Mouse (Mus musculus): ENCODE results near the gene Tbc1d2. TPM values are rescaled to one million over a fixed set of nuclear protein-coding genes. Genes with fewer than 3 reads are reported as not detected.

Tbc1d2 gene
- 0.46 and 0.56 TPM in 2 replicates for polyA plus RNA-seq (2015; fragmentation: Nextera tagmentation; extraction: Ambion mirVana)

DNA sequence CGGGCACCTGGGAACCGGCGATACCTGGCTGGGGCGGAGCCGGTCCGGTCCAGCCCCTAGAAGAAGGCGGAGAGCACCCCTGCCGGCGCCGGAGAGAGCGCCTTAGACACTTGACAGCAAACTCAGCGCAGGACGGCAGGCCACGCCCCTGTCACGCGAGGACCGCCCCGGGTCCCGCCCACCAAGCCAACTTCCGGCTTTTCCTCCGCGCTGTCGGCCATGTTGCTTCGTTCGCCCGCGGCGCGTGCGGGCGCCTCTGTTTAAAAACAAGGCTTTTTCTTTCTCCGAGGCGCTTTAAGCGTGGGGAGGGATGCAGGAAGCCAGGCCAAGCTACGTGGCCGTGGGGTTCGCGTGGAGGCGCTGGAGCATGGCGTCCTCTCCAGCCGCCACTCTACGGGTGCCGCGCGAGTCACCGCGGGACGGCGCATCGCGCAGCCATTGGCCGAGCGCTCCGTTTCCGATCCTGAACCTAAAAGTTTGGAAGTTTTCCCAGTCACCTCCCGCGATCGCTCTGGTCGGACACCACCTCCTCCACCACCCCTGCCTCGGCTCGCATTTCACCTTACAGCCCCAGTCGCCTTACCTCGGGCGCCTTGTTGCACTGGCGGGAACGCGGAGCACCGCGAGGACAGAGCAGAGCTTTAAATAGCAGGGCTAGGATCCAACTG, at the start of gene Tbc1d2:
Gene Tbc1d2, minus strand, starts transcription at position 124 of the 668 bp plus-strand sequence.
- DNase-seq = peak; percentile 90
- Histone ChIP-seq H3K27me3 (peaks cover 53% of the 10 kb centered on the region), H3K4me3 (replicated peaks) (peak within 1 kb of the TSS; percentile 68), H3K27ac (peak within 1 kb of the TSS; percentile 58), H3K9me3 (replicated peaks) (no peaks in the 10 kb centered on the region), H3K36me3 (no peaks in the 10 kb centered on the region), H3K4me1 (replicated peaks) (peaks cover 17% of the 10 kb centered on the region), H3K4me2 (peak within 1 kb of the TSS; percentile 95), H3K9ac (peak within 1 kb of the TSS; percentile 69)
- WGBS (ENCODE audit: insufficient replicate concordance) = under 1% methylated on average over 69 of the region's 69 CpGs
- peak; percentile 96 for ATAC-seq (ENCODE audit: low read depth)

DNA sequence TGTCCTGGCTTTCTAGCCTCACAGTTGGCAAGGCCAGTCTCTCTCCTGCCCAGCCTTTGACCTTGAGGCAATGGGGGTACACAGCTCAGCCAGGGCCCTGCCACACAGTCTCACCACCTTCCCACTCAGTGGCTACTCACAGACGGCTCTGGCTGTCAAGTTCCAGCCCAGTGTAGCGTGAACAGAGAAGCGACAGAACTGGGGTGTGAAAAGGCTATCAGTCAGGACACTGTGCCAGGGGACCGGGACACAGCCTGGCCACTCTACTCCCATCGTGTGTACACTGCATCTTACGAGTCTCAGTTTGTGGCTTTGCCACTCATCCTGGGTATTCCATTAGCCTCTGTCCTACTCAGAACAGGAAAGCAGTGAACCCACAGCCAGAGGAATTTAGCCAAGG, 46.5 kb upstream of the Tbc1d2 start:
- no peaks in the 10 kb centered on the region for H3K27me3 ChIP-seq
- DNase-seq = no peak
- H3K4me2 ChIP-seq = no peak overlapping the region

DNA sequence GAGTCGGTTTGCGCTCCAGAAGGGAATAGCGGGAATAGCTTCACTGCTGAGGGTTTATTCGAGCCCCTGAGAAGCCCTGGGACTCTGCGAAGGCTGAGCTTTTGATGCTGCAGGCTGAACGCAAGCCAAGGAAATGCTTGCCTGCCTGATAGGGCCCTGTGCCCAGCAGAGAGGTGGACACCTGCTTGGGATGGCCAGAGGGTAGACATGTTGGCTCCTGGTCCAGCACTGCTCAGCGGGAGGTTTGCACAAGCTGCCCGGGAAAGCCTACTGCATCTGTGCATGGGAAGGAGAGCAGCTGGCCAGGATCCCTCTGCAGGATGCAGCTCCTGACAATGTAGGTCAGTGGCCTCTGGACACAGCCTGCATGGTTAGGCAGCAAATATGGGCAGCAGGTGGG, 40.6 kb upstream of the Tbc1d2 start:
- Histone ChIP-seq H3K27me3 (no peaks in the 10 kb centered on the region), H3K36me3 (no peaks in the 10 kb centered on the region), H3K9ac (no peak overlapping the region), H3K9me3 (replicated peaks) (peaks cover 4% of the 10 kb centered on the region; the same call in 1 of the 2 replicates), H3K27ac (no peak overlapping the region), H3K4me1 (replicated peaks) (no peaks in the 10 kb centered on the region), H3K4me2 (no peak overlapping the region), H3K4me3 (replicated peaks) (no peak overlapping the region)
- 73% methylated on average over 8 of the region's 8 CpGs for WGBS (ENCODE audit: insufficient replicate concordance)
- ATAC-seq (ENCODE audit: low read depth) (no peak), DNase-seq (no peak)

More for the DNA sequence above, 46.5 kb upstream of the Tbc1d2 start:
- no peak for ATAC-seq (ENCODE audit: low read depth)
- Histone ChIP-seq H3K9ac (no peak overlapping the region), H3K36me3 (no peaks in the 10 kb centered on the region), H3K4me3 (replicated peaks) (no peak overlapping the region), H3K4me1 (replicated peaks) (no peaks in the 10 kb centered on the region), H3K9me3 (replicated peaks) (peaks cover under 1% of the 10 kb centered on the region; the same call in 1 of the 2 replicates), H3K27ac (no peak overlapping the region)
- WGBS (ENCODE audit: insufficient replicate concordance) = 69% methylated on average over 6 of the region's 6 CpGs

DNA sequence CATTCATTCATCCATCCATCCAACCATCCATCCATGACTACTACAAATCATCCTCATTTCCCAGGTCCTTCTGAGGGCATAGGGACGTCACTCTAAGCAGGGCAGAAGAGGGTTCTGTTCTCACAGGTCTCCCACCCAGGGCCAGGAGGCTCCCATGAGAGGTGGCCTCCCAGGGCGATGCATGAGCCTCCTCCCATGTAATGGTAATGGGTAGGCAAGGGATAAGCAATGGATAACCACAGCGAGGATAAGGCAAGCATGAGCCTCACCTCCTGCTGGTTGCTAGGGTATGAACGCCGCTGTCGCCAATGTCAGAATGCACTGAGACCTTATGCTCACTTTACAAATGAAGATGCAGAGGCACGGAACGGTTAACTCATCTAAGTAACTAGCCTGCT, 40.0 kb upstream of the Tbc1d2 start:
- Histone ChIP-seq H3K36me3 (no peaks in the 10 kb centered on the region), H3K27ac (no peak overlapping the region), H3K9ac (no peak overlapping the region), H3K4me1 (replicated peaks) (no peaks in the 10 kb centered on the region), H3K9me3 (replicated peaks) (peaks cover 4% of the 10 kb centered on the region; the same call in 1 of the 2 replicates), H3K4me3 (replicated peaks) (no peak overlapping the region), H3K27me3 (no peaks in the 10 kb centered on the region), H3K4me2 (no peak overlapping the region)
- DNase-seq (no peak), ATAC-seq (ENCODE audit: low read depth) (no peak)
- 66% methylated on average over 8 of the region's 8 CpGs for WGBS (ENCODE audit: insufficient replicate concordance)

DNA sequence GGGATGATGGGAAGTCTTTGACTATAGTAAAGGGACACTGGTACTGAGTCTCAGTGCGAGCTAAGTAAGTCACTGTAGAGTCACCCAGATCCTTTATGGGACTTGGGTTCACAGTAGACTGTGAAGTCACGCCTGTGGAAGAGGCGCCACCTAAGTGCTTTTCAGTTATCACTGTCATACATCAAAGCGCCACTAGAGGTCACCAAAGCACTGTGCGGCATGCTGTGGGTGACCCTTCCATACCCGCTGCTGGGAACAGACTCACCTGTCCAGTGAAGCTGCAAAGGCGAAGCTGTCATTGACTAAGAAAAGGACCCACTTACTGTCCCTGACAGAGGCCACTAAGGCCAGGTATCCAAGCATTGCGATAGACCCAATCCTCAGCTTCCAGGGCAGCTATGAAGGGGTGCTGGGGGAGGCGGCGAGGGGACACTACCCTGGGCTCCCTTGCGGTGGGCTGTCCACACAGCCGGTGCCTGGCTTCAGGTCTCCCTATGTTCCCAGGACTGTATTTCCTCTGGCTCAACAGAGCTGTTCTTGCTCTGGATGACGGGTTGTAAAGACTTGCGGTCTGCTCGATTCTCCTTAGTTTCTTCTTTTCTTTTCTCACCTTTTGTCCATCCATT, 39.5 kb upstream of the Tbc1d2 start:
- H3K9ac ChIP-seq = no peak overlapping the region
- H3K9me3 ChIP-seq (replicated peaks) = peaks cover 4% of the 10 kb centered on the region; the same call in 1 of the 2 replicates
- WGBS (ENCODE audit: insufficient replicate concordance) = 41% methylated on average over 15 of the region's 15 CpGs
- no peaks in the 10 kb centered on the region for H3K36me3 ChIP-seq
- H3K27me3 ChIP-seq = no peaks in the 10 kb centered on the region
- DNase-seq (peak; percentile 21), ATAC-seq (ENCODE audit: low read depth) (no peak)
- H3K4me3 ChIP-seq (replicated peaks) = no peak overlapping the region
- H3K4me1 ChIP-seq (replicated peaks) = no peaks in the 10 kb centered on the region
- no peak overlapping the region for H3K4me2 ChIP-seq
- H3K27ac ChIP-seq = no peak overlapping the region

DNA sequence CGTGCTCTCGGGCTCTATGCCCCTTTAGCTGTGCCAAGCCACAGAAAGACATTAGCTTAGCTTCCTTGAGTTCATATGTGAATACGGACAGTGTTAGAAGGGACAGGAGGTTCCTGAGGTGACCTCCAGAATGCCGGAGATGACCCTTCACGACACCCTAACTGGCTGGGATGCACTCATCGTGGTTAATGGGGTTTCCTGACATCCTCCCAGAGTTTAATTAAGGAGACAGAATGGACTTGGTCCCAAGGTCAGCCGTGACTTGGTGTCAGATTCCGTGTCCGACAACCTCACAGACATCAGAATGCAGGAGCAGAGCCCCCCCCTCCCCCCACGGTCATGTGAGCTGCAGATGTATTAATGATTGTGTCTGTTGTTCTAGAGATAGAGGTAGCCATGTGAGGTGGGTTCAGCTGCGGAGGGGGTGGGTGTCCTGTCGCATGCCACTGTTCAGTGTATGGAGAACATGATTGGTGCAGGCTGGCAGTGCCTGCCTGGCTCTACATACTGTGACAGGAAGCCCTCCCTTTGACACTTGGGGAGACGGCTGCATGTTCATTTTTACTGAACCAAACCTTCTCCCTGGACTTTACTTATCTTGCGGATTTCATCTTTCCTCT, 38.3 kb upstream of the Tbc1d2 start:
- H3K4me1 ChIP-seq (replicated peaks) = no peaks in the 10 kb centered on the region
- no peak overlapping the region for H3K27ac ChIP-seq
- no peaks in the 10 kb centered on the region for H3K27me3 ChIP-seq
- ATAC-seq (ENCODE audit: low read depth) = no peak
- H3K4me2 ChIP-seq = no peak overlapping the region
- 58% methylated on average over 14 of the region's 14 CpGs for WGBS (ENCODE audit: insufficient replicate concordance)
- peaks cover 4% of the 10 kb centered on the region; the same call in 1 of the 2 replicates for H3K9me3 ChIP-seq (replicated peaks)
- no peak overlapping the region for H3K4me3 ChIP-seq (replicated peaks)
- no peaks in the 10 kb centered on the region for H3K36me3 ChIP-seq
- no peak for DNase-seq
- H3K9ac ChIP-seq = no peak overlapping the region

DNA sequence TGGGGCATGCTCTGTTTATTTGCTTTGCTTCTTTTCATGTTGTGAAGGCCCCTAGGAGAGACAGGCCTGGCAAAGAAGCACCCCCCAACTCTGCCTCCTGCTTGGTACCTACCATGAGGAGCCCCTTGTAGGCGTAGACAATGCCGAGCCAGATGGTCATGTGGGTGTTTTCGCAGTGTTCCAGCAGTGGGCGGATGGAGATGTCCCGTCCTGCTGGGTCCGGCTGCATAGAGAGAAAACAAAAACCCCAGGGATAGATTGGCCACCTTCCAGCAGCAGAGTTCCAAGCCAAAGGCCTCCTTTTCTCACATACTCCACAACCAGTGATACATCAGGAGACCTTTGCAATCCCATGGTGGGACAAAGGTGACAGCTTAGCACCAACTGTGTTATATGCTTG, 34.2 kb upstream of the Tbc1d2 start:
- Histone ChIP-seq H3K9me3 (replicated peaks) (no peaks in the 10 kb centered on the region), H3K4me3 (replicated peaks) (no peak overlapping the region), H3K27me3 (no peaks in the 10 kb centered on the region), H3K4me2 (no peak overlapping the region), H3K36me3 (no peaks in the 10 kb centered on the region), H3K4me1 (replicated peaks) (no peaks in the 10 kb centered on the region), H3K27ac (no peak overlapping the region), H3K9ac (no peak overlapping the region)
- 79% methylated on average over 6 of the region's 6 CpGs for WGBS (ENCODE audit: insufficient replicate concordance)
- ATAC-seq (ENCODE audit: low read depth) (no peak), DNase-seq (no peak)

DNA sequence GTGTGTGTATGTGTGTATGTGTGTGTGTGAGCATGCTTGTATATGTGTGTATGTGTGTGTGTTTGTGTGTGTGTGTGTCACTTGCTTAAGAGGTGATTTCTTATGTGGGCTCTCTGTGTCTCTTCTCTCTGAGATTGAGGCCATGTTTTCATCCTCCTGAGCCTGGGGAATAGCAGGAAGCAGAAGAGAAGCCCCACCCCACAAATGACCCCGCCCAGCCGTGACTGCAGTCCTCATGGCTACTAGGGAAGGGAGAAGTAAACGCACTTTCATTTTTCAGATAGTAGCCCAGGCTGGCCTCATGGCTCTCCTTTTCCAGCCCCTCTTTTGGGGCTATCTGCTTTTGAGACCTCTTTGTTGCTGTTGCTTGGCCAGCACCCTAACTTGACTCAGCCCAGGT, 26.6 kb upstream of the Tbc1d2 start:
- H3K27me3 ChIP-seq = no peaks in the 10 kb centered on the region
- H3K27ac ChIP-seq = no peak overlapping the region
- H3K9ac ChIP-seq = no peak overlapping the region
- H3K9me3 ChIP-seq (replicated peaks) = no peaks in the 10 kb centered on the region
- DNase-seq (no peak), ATAC-seq (ENCODE audit: low read depth) (no peak)
- no peaks in the 10 kb centered on the region for H3K36me3 ChIP-seq
- 24% methylated on average over 3 of the region's 3 CpGs for WGBS (ENCODE audit: insufficient replicate concordance)
- peaks cover 19% of the 10 kb centered on the region for H3K4me1 ChIP-seq (replicated peaks)
- no peak overlapping the region for H3K4me3 ChIP-seq (replicated peaks)
- H3K4me2 ChIP-seq = no peak overlapping the region

DNA sequence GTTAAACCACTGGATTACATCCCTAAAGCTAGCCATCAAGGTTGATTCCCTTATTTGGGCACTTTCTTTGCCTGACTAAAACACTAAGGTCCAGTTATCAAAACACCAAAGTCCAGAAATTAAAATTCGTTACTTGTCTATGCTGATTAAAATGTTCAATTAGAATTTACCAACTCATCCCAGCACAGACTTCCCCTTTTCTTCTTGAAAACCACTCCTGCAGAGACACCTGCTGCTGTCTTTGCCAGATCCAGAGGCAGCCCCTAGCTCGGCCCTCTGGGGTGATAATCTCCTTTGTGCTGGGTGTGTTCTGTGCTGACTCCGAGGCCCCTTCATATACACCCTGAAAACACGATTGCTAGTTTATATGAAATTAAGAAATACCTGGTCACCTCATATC, 26.0 kb upstream of the Tbc1d2 start:
- ATAC-seq (ENCODE audit: low read depth) = no peak
- H3K4me2 ChIP-seq = no peak overlapping the region
- H3K4me1 ChIP-seq (replicated peaks) = peaks cover 19% of the 10 kb centered on the region
- no peaks in the 10 kb centered on the region for H3K9me3 ChIP-seq (replicated peaks)
- WGBS (ENCODE audit: insufficient replicate concordance) = 17% methylated on average over 4 of the region's 4 CpGs
- no peak overlapping the region for H3K9ac ChIP-seq
- H3K27ac ChIP-seq = no peak overlapping the region
- H3K27me3 ChIP-seq = no peaks in the 10 kb centered on the region
- H3K36me3 ChIP-seq = no peaks in the 10 kb centered on the region
- DNase-seq = no peak
- H3K4me3 ChIP-seq (replicated peaks) = no peak overlapping the region

DNA sequence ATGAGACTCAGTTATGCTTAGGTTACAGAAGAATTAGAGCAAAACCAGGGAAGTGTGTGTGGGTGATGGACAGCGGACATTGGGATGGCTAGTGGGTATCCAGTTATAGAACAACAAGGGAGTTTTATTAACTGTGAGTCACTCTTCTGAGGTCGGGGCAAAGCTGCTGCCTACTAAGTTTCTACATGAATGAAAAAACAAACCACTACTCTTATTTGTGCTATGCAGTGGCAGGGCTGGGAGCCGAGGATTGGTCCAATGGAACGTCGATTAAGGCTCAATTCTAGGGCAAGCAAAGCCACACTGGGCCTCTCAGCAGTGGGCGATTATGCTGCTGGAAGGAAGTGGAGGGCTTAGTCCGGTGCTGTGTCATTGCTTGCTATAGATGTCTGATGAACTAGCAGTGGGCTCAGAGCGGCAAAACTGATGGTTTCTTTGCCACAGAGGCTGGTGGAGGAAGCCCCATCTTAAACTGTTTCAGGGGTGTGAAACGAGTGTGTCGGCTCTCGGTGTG, 25.3 kb upstream of the Tbc1d2 start:
- H3K27ac ChIP-seq = no peak overlapping the region
- no peak for DNase-seq
- H3K36me3 ChIP-seq = no peaks in the 10 kb centered on the region
- WGBS (ENCODE audit: insufficient replicate concordance) = 33% methylated on average over 11 of the region's 11 CpGs
- no peaks in the 10 kb centered on the region for H3K9me3 ChIP-seq (replicated peaks)
- H3K9ac ChIP-seq = no peak overlapping the region
- ATAC-seq (ENCODE audit: low read depth) = no peak
- H3K4me3 ChIP-seq (replicated peaks) = no peak overlapping the region
- H3K27me3 ChIP-seq = no peaks in the 10 kb centered on the region
- peaks cover 19% of the 10 kb centered on the region for H3K4me1 ChIP-seq (replicated peaks)
- no peak overlapping the region for H3K4me2 ChIP-seq

DNA sequence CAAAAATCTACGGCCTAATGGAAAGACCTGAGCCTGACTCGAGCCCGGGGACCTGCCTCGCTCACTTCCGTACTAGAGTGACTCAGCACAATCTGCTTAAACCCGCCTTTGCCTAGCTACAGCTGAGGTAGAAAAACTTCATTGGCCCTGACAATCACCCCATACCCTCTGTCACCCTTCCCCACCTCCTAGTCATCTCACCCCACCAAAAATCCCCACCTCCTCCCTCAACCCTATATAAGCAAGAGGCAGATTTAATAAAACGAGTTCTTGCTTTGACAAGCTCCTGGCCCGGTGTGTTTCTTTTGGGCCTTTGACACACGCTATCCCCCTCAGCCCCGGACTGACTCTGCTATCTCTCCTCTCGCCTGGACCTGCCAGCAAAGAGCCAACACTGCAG, 18.6 kb upstream of the Tbc1d2 start:
- WGBS (ENCODE audit: insufficient replicate concordance) = 45% methylated on average over 11 of the region's 11 CpGs
- Histone ChIP-seq H3K4me3 (replicated peaks) (no peak overlapping the region), H3K4me1 (replicated peaks) (peaks cover 20% of the 10 kb centered on the region), H3K4me2 (no peak overlapping the region), H3K27me3 (no peaks in the 10 kb centered on the region), H3K27ac (no peak overlapping the region), H3K9ac (no peak overlapping the region), H3K36me3 (no peaks in the 10 kb centered on the region), H3K9me3 (replicated peaks) (no peaks in the 10 kb centered on the region)
- no peak for ATAC-seq (ENCODE audit: low read depth)
- DNase-seq = no peak
